Mouse (Mus musculus) testis, adult 2 months (tissue): Measurements from ENCODE around the gene Gm45062. TPM values are rescaled to one million over a fixed set of nuclear protein-coding genes. Genes with fewer than 3 reads are reported as not detected.

ENCODE experiments used
- H3K27ac ChIP-seq: fragments of 200-500 bp; 2 replicates; pipeline ENCODE4 v1.5.1; 2012; ENCODE audit warnings: low read depth, low read length; ENCODE audit not compliant: control insufficient read depth, insufficient read depth
- H3K27me3 ChIP-seq: fragments of 200-500 bp; 2 replicates; pipeline ENCODE4 v1.6.1; 2012; ENCODE audit warnings: mild to moderate bottlenecking, low read length, moderate library complexity; ENCODE audit not compliant: control insufficient read depth, insufficient read depth
- H3K36me3 ChIP-seq: fragments of 200-500 bp; 2 replicates; pipeline ENCODE4 v1.6.1; 2012; ENCODE audit warnings: mild to moderate bottlenecking, low read length; ENCODE audit not compliant: control insufficient read depth, insufficient read depth
- H3K4me1 ChIP-seq: fragments of 200-500 bp; 2 replicates; pipeline ENCODE4 v1.6.1; 2012; ENCODE audit warnings: low read length; ENCODE audit not compliant: control insufficient read depth, insufficient read depth
- H3K4me3 ChIP-seq: fragments of 200-500 bp; 2 replicates; pipeline ENCODE4 v1.5.1; 2012; ENCODE audit warnings: low read depth, mild to moderate bottlenecking, low read length, moderate library complexity, mixed read lengths; ENCODE audit not compliant: control insufficient read depth
- CTCF ChIP-seq: fragments of 200-500 bp; IDR thresholded peaks from 2 replicates; pipeline ENCODE4 v1.5.1; 2012; ENCODE audit warnings: low read depth, mild to moderate bottlenecking, inconsistent platforms, low read length, moderate library complexity; ENCODE audit not compliant: control insufficient read depth, insufficient read depth, insufficient replicate concordance
- POLR2A ChIP-seq: fragments of 200-500 bp; IDR thresholded peaks from 2 replicates; pipeline ENCODE4 v1.6.1; 2012; ENCODE audit warnings: low read depth, mild to moderate bottlenecking, inconsistent platforms, low read length, moderate library complexity; ENCODE audit not compliant: control insufficient read depth
- polyA plus RNA-seq: library from polyadenylated mRNA; depleted of rRNA; stranded (reverse); fragments of >200 nt; gene quantifications from 2 replicates; pipeline ENCODE4 v1.2.3, GENCODE M21; 2012

Gene Gm45062
- polyA plus RNA-seq, 1 experiment: 4.6 TPM

- no peak overlapping the region for H3K4me3 ChIP-seq
- H3K27ac ChIP-seq: no peak overlapping the region
- H3K4me1 ChIP-seq: no peaks in the 10 kb centered on the region
- TF ChIP-seq CTCF (no peak), POLR2A (no peak)
- H3K36me3 ChIP-seq: no peaks in the 10 kb centered on the region
- no peaks in the 10 kb centered on the region for H3K27me3 ChIP-seq
Observed at GRCm38 (mm10) chr6:8583892-8584291, 324.6 kb downstream of the Gm45062 start.

- Histone ChIP-seq H3K27me3 (no peaks in the 10 kb centered on the region), H3K36me3 (no peaks in the 10 kb centered on the region), H3K4me3 (no peak overlapping the region), H3K4me1 (no peaks in the 10 kb centered on the region), H3K27ac (no peak overlapping the region)
- TF ChIP-seq POLR2A: no peak
- TF ChIP-seq CTCF: no peak
Observed at GRCm38 (mm10) chr6:8591665-8592064, 332.4 kb downstream of the Gm45062 start.

- no peaks in the 10 kb centered on the region for H3K27me3 ChIP-seq
- H3K36me3 ChIP-seq: no peaks in the 10 kb centered on the region
- H3K4me3 ChIP-seq: no peak overlapping the region
- no peaks in the 10 kb centered on the region for H3K4me1 ChIP-seq
- H3K27ac ChIP-seq: no peak overlapping the region
- TF ChIP-seq POLR2A (no peak), CTCF (no peak)
Observed at GRCm38 (mm10) chr6:8617369-8617768, 358.1 kb downstream of the Gm45062 start.

DNA sequence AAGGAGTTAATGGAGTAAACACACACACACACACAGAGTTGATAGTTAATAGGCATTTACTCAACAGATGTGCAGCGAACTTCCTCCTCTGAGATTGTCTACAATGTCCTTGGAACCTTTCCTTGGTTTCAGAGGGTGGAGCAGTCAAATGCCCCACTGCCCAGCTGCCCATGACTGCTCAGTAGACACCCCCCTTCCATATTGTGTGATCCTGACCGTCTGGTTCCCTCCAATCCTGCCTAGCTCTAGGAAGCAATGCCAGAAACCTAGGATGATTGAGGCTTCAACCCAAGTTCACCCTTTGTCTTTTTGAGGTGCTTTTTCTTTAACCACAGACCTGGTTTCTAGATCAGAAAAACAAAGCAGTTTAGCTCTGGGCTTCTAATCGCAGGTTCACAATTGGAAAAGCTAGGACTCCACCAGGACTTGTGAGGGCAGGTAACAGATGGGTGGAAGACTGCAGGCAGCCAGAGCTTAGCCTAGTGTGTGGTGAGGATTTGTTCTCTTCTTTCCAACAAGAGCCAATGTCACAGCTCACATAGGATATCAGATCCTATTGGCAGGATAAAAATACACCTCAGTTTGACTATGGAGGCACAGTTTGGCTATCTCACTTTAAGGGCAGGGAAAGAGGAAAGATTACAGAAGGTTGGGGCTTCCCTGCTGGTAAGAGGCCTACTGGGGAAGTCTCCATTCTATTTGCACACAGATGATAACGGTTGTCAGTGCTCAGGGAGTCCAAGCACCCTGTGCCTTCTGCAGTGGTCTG is 360.5 kb downstream of the Gm45062 start:
- TF ChIP-seq CTCF: no peak
- no peak overlapping the region for H3K27ac ChIP-seq

GRCm38 (mm10) chr6:8623045-8623444 is 363.8 kb downstream of the Gm45062 start:
- Histone ChIP-seq H3K27ac (no peak overlapping the region), H3K36me3 (no peaks in the 10 kb centered on the region), H3K27me3 (no peaks in the 10 kb centered on the region), H3K4me3 (no peak overlapping the region), H3K4me1 (no peaks in the 10 kb centered on the region)
- TF ChIP-seq CTCF (no peak), POLR2A (no peak)

More for the DNA sequence above, 360.5 kb downstream of the Gm45062 start:
- Histone ChIP-seq H3K36me3 (no peaks in the 10 kb centered on the region), H3K4me1 (no peaks in the 10 kb centered on the region), H3K27me3 (no peaks in the 10 kb centered on the region), H3K4me3 (no peak overlapping the region)

- no peak overlapping the region for H3K4me3 ChIP-seq
- no peaks in the 10 kb centered on the region for H3K36me3 ChIP-seq
- H3K4me1 ChIP-seq: no peaks in the 10 kb centered on the region
- TF ChIP-seq POLR2A (no peak), CTCF (no peak)
- H3K27ac ChIP-seq: no peak overlapping the region
- H3K27me3 ChIP-seq: no peaks in the 10 kb centered on the region
Observed at GRCm38 (mm10) chr6:8628226-8628625, 369.0 kb downstream of the Gm45062 start.

DNA sequence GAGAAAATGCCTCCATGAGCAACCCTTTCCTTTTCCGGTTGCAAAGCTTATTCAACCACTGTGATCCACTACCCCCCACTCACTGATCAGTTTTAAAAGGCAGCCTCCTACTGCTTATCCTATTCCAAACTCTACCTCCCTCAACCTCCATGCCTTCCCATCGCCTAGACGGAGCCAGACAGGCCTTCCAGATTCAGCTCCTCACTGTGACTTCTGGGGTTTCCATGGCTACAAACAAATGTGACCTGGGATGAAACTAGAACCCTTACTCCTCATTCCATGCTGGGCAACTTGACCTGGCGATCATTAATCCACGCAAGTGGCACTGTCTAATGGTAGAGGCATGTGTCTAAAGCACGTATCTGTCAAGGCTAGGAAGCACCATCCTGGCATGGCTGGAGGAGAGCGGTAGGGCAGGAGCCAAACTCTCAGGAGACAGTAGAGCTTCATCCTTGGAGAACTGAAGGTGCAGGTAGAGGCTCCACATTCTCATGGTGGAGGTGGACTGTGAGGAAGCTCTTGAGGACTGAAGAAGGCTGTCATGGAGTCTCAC is 369.5 kb downstream of the Gm45062 start:
- Histone ChIP-seq H3K36me3 (no peaks in the 10 kb centered on the region), H3K27ac (no peak overlapping the region), H3K4me3 (no peak overlapping the region), H3K4me1 (no peaks in the 10 kb centered on the region), H3K27me3 (no peaks in the 10 kb centered on the region)
- TF ChIP-seq CTCF (no peak), POLR2A (no peak)
